ENCODE assay signal across 10 mouse cellular contexts in the genomic region with DNA sequence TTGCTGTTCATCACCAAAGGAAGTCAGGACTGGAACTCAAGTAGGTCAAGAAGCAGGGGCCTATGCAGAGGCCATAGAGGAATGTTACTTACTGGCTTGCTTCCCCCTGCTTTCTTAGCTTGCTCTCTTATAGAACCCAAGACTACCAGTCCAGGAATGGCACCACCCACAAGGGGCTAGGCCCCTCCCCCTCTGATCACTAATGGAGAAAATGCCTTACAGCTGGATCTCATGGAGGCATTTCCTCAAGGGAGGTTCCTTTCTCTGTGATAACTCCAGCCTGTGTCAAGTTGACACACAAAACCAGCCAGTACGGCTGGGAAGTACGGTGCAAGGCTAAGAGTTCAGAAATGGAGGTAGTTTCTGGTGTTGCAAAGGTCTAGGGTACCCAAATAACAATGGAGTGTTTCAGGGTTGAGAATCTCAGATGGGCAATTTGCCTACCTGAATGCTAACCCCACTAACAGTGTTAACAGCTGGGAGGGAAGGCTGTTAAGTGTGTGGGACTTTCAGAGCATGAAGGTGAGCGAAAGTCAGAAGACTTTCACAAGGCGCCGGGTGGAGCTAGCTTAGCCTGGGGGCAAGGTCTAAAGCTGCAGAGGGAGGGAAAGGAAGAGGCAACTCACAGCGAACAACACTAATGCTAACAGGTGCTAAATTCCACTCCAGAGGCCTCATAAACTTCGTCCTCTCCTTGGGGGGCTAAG. TPM values are rescaled to one million over a fixed set of nuclear protein-coding genes. Genes with fewer than 3 reads are reported as not detected.
DNase-seq lines count a peak whose midpoint lies in the region; ATAC-seq and TF ChIP-seq lines count a peak whose summit lies in the region.
"Had no signal": no experiment of that assay in that cellular context is flagged by ENCODE, and none has a peak within 500 bp of the region (broad histone marks: within the 10 kb centered on the region; RNA-seq: fewer than 3 reads in every experiment).

No protein-coding gene starts in this region.

- WGBS in liver, postnatal 0 days (ENCODE audit: insufficient replicate concordance): 62% methylated on average over 7 of the region's 7 CpGs
- WGBS in liver, embryonic 12.5 days (ENCODE audit: insufficient replicate concordance): 48% methylated on average over 7 of the region's 7 CpGs
- WGBS in kidney, adult 2 months: 31% methylated on average over 7 of the region's 7 CpGs
- 63% methylated on average over 7 of the region's 7 CpGs for WGBS in olfactory bulb, adult 2 months

- H3K4me1 ChIP-seq in liver, postnatal 0 days (ENCODE audit: insufficient read depth): peaks cover 33% of the 10 kb centered on the region
- peaks cover 41% of the 10 kb centered on the region for H3K4me1 ChIP-seq in liver, embryonic 12.5 days
- H3K4me1 ChIP-seq in kidney, adult 2 months (ENCODE audit: control insufficient read depth, insufficient read depth, low read length): peaks cover 32% of the 10 kb centered on the region
- peaks cover 32% of the 10 kb centered on the region for H3K4me1 ChIP-seq in olfactory bulb, adult 2 months (ENCODE audit: control insufficient read depth, insufficient read depth, low read length)

- no peak for TF ChIP-seq POLR2A in kidney, adult 2 months (IDR thresholded peaks at IDR 0.05; ENCODE audit: low read depth, low read length)
- TF ChIP-seq POLR2A in olfactory bulb, adult 2 months (IDR thresholded peaks at IDR 0.05; ENCODE audit: insufficient read depth, low read depth, low read length): no peak

- H3K4me2 ChIP-seq in liver, postnatal 0 days (ENCODE audit: low read depth, low read length): no peak overlapping the region
- no peak overlapping the region for H3K4me2 ChIP-seq in liver, embryonic 12.5 days

- H3K36me3 ChIP-seq in liver, postnatal 0 days (replicated peaks; ENCODE audit: insufficient read depth, low read length): no peaks in the 10 kb centered on the region
- no peaks in the 10 kb centered on the region for H3K36me3 ChIP-seq in liver, embryonic 12.5 days
- no peaks in the 10 kb centered on the region for H3K36me3 ChIP-seq in kidney, adult 2 months (ENCODE audit: control insufficient read depth, insufficient read depth, low read length)
- H3K36me3 ChIP-seq: midbrain, embryonic 13.5 days had no signal

- no peak for TF ChIP-seq EP300 in liver, postnatal 0 days (IDR thresholded peaks at IDR 0.05; ENCODE audit: low read depth)

- no peak overlapping the region for H3K4me3 ChIP-seq in liver, postnatal 0 days (ENCODE audit: low read depth, low read length)
- no peak overlapping the region for H3K4me3 ChIP-seq in liver, embryonic 12.5 days
- H3K4me3 ChIP-seq in kidney, adult 2 months (ENCODE audit: insufficient read depth, low read depth, low read length): no peak overlapping the region
- H3K4me3 ChIP-seq in olfactory bulb, adult 2 months (ENCODE audit: insufficient read depth, low read depth, low read length): no peak overlapping the region

- no peak for TF ChIP-seq CTCF in liver, postnatal 0 days (IDR thresholded peaks at IDR 0.05; ENCODE audit: low read depth)
- no peak for TF ChIP-seq CTCF in kidney, adult 2 months (conservative IDR thresholded peaks at IDR 0.05; ENCODE audit: insufficient read depth, insufficient read length, low read depth, low read length)
- no peak for TF ChIP-seq CTCF in olfactory bulb, adult 2 months (IDR thresholded peaks at IDR 0.05; ENCODE audit: insufficient read depth, low read depth, low read length)

- peak; percentile 55 for DNase-seq in cerebellum, adult 11-12 months
- no peak for DNase-seq in cerebellum, adult 11 months
- DNase-seq in liver, postnatal 0 days: no peak
- peak; percentile 95 for DNase-seq in kidney, adult 2 months
- DNase-seq in ovary, postnatal 14 days (ENCODE audit: low spot score): no peak
- DNase-seq in left cerebral cortex, postnatal 36 days (ENCODE audit: low spot score in 2 of 2): no peak

- ATAC-seq in liver, postnatal 0 days: no peak
- ATAC-seq in liver, embryonic 12.5 days: no peak

- H3K27ac ChIP-seq in liver, postnatal 0 days (ENCODE audit: low read depth): peak overlapping the region; percentile 96; the same call in 1 of the 2 replicates
- no peak overlapping the region for H3K27ac ChIP-seq in liver, embryonic 12.5 days
- peak overlapping the region; percentile 100 for H3K27ac ChIP-seq in kidney, adult 2 months (ENCODE audit: insufficient read depth, low read depth, low read length)
- peak overlapping the region; percentile 99 for H3K27ac ChIP-seq in olfactory bulb, adult 2 months (ENCODE audit: insufficient read depth, low read depth, low read length)
- H3K27ac ChIP-seq: liver, embryonic 14.5 days; midbrain, embryonic 13.5 days had no signal

- peaks cover 3% of the 10 kb centered on the region; the same call in 1 of the 2 replicates for H3K27me3 ChIP-seq in liver, postnatal 0 days (ENCODE audit: insufficient read depth, low read length)
- H3K27me3 ChIP-seq in liver, embryonic 12.5 days (replicated peaks): peaks cover 74% of the 10 kb centered on the region
- H3K27me3 ChIP-seq in kidney, adult 2 months (replicated peaks; ENCODE audit: control insufficient read depth, insufficient read depth, low read length): no peaks in the 10 kb centered on the region

- H3K9ac ChIP-seq in liver, postnatal 0 days (replicated peaks): no peak overlapping the region
- no peak overlapping the region for H3K9ac ChIP-seq in liver, embryonic 12.5 days
- H3K9ac ChIP-seq: liver, embryonic 14.5 days; midbrain, embryonic 13.5 days had no signal

- intact Hi-C loops in left cerebral cortex, postnatal 36 days (cut with DNase I): loop anchor here (5.0 kb wide), 1 partner anchor 41 kb away; no protein-coding TSS in a partner anchor

- H3K9me3 ChIP-seq in liver, postnatal 0 days (ENCODE audit: low read length): no peaks in the 10 kb centered on the region
- no peaks in the 10 kb centered on the region for H3K9me3 ChIP-seq in liver, embryonic 12.5 days (replicated peaks)
- H3K9me3 ChIP-seq: midbrain, embryonic 13.5 days had no signal

RNA-seq across cellular contexts. Expression of gene Klf9, which starts 8.2 kb away (rescaled TPM):
- polyA plus RNA-seq in liver, postnatal 0 days (2015; fragmentation: Nextera tagmentation; extraction: Ambion mirVana): 12.6 and 17.2 TPM in 2 replicates
- 2.1 and 2.7 TPM in 2 replicates for polyA plus RNA-seq in liver, embryonic 12.5 days (2016; fragmentation: Nextera tagmentation; extraction: Ambion mirVana)
- polyA plus RNA-seq in kidney, adult 2 months (2012; rRNA removed): 59.3 and 62.3 TPM in 2 replicates
- 102 and 132 TPM in 2 replicates for polyA plus RNA-seq in olfactory bulb, adult 2 months (2012; ENCODE audit: insufficient read depth, insufficient read length, low replicate concordance, missing spikeins)
- 100 to 1,000 TPM; 205 to 209 TPM for total RNA-seq in left cerebral cortex, postnatal 36 days (2021)

Comparison
In these comparisons a context has a peak if more than half of its experiments do, and no peak if none do; other contexts are left out.
1. DNase-seq: peak in cerebellum, adult 11-12 months (single experiment) and kidney, adult 2 months (single experiment); none in cerebellum, adult 11 months (single experiment), liver, postnatal 0 days (single experiment), ovary, postnatal 14 days (single experiment) and left cerebral cortex, postnatal 36 days (0 of 2).